Mouse (Mus musculus) kidney, embryonic 16.5 days (tissue): ENCODE measurements around the gene Hoxd9. TPM values are rescaled to one million over a fixed set of nuclear protein-coding genes. Genes with fewer than 3 reads are reported as not detected.

ENCODE experiments used
- ATAC-seq: fragments of 200-750 bp; cut with Nextera tagmentation; 2 replicates; pipeline ENCODE4 v1.8.0; 2017; ENCODE audit warnings: moderate TSS enrichment; ENCODE audit not compliant: low FRiP score, low TSS enrichment
- H3K27ac ChIP-seq: fragments of 300-500 bp; sonication (generic); 2 replicates; pipeline ENCODE4 v1.5.1; 2014; ENCODE audit warnings: low read length
- H3K27me3 ChIP-seq: fragments of 300-500 bp; sonication (generic); 2 replicates; pipeline ENCODE4 v1.6.1; 2014; ENCODE audit warnings: low read length, control low read depth, mixed read lengths; ENCODE audit not compliant: insufficient read depth
- H3K36me3 ChIP-seq: fragments of 300-500 bp; sonication (generic); 2 replicates; pipeline ENCODE4 v1.6.1; 2014; ENCODE audit warnings: low read length, control low read depth, mixed read lengths; ENCODE audit not compliant: insufficient read depth
- H3K4me1 ChIP-seq: fragments of 300-500 bp; sonication (generic); 2 replicates; pipeline ENCODE4 v1.6.1; 2014; ENCODE audit warnings: low read length, control low read depth, mixed read lengths; ENCODE audit not compliant: insufficient read depth
- H3K4me2 ChIP-seq: fragments of 300-500 bp; sonication (generic); replicated peaks from 2 replicates; pipeline ENCODE4 v1.6.1; 2014; ENCODE audit warnings: low read depth, low read length
- H3K4me3 ChIP-seq: fragments of 300-500 bp; sonication (generic); 2 replicates; pipeline ENCODE4 v1.5.1; 2014; ENCODE audit warnings: mild to moderate bottlenecking, low read length
- H3K9ac ChIP-seq: fragments of 300-500 bp; sonication (generic); replicated peaks from 2 replicates; pipeline ENCODE4 v1.6.1; 2014; ENCODE audit warnings: low read length
- H3K9me3 ChIP-seq: fragments of 300-500 bp; sonication (generic); 2 replicates; pipeline ENCODE4 v1.6.1; 2016; ENCODE audit warnings: low read length, control low read depth
- WGBS: fragments of 180-500 bp; shearing (Covaris S2); extraction: QIAGEN DNeasy Blood & Tissue Kit; methylation state at CpG from one replicate; pipeline ENCODE4 v1.1.7; 2014; 5-methylcytosine and 5-hydroxymethylcytosine counted together
- polyA plus RNA-seq: library from polyadenylated mRNA; unstranded; fragments of >200 nt; fragmentation: Nextera tagmentation; extraction: Ambion mirVana; gene quantifications from 2 replicates; pipeline ENCODE4 v1.2.1, GENCODE M21; 2015

Gene Hoxd9
- polyA plus RNA-seq, 1 experiment from 2014 or later = 38.4 TPM

DNA sequence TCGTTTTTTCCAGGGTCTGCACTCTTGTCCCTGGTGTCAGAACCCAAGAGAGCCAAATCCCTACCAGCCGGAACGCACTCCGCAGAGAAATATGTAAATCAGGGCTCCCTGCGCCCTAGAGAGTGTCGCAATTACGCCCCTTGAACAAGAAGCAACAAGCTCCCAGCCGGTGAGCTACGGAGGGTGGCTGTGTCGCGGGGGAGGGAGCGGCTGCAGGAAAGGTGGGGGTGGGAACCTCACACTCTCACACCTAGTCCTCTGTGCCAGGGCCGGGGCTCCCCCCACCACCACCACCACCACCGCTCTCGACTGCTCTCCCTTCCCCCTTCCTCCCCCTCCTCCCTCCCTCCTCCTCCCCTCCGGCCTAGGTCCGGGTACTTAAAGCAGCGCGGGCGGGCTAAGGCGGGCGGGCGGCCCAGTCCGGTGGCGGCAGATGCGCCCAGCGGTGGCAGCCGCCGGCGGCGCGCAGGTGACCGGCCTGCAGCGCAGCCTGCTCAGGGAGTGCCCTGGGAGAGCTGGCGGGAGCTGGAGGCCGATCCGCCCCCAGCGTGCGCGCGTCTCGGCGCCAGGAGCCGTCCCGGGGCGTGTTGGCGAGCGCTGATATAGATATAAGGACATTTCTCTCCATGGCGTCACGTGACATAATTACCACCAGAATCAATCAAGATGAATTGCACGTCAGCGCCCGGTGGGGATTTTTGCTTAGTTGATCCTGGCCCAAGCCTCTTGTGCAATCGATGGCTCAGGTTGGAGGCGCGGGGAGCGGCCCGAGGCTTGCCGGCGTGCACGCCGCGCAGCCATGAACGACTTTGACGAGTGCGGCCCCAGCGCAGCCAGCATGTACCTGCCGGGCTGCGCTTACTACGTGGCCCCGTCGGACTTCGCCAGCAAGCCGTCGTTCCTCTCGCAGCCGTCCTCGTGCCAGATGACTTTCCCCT is 15.7 kb upstream of the Hoxd9 start:
- ATAC-seq = peak; percentile 63
- peaks cover 21% of the 10 kb centered on the region for H3K4me1 ChIP-seq
- H3K27ac ChIP-seq = peak overlapping the region; percentile 92

DNA sequence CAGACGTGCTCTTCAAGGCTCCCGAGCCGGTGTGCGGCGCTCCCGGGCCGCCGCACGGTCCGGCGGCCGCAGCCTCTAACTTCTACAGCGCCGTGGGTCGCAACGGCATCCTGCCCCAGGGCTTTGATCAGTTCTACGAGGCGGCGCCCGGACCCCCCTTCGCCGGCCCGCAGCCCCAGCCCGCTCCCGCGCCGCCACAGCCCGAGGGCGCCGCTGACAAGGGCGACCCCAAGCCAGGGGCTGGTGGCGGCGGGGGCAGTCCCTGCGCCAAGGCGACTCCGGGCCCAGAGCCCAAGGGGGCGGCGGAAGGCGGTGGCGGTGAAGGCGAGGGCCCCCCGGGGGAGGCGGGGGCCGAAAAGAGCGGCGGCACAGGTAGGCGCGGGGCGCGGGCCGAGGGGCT is 14.7 kb upstream of the Hoxd9 start:
- no peak for ATAC-seq
- H3K4me1 ChIP-seq = peaks cover 12% of the 10 kb centered on the region
- H3K4me3 ChIP-seq = peak overlapping the region; percentile 63
- peak overlapping the region; percentile 61 for H3K4me2 ChIP-seq
- H3K27me3 ChIP-seq = peaks cover 9% of the 10 kb centered on the region; the same call in 1 of the 2 replicates
- H3K9me3 ChIP-seq = no peaks in the 10 kb centered on the region
- peak overlapping the region; percentile 92 for H3K27ac ChIP-seq
- peak overlapping the region; percentile 89 for H3K9ac ChIP-seq
- no peaks in the 10 kb centered on the region for H3K36me3 ChIP-seq
- under 1% methylated on average over 45 of the region's 51 CpGs for WGBS

More for the DNA sequence above, 15.7 kb upstream of the Hoxd9 start:
- Histone ChIP-seq H3K27me3 (peaks cover 10% of the 10 kb centered on the region; the same call in 1 of the 2 replicates), H3K9me3 (no peaks in the 10 kb centered on the region), H3K4me3 (peak overlapping the region; percentile 63), H3K9ac (peak overlapping the region; percentile 89), H3K4me2 (peak overlapping the region; percentile 61), H3K36me3 (no peaks in the 10 kb centered on the region)
- 0% methylated on average over 74 of the region's 78 CpGs for WGBS

DNA sequence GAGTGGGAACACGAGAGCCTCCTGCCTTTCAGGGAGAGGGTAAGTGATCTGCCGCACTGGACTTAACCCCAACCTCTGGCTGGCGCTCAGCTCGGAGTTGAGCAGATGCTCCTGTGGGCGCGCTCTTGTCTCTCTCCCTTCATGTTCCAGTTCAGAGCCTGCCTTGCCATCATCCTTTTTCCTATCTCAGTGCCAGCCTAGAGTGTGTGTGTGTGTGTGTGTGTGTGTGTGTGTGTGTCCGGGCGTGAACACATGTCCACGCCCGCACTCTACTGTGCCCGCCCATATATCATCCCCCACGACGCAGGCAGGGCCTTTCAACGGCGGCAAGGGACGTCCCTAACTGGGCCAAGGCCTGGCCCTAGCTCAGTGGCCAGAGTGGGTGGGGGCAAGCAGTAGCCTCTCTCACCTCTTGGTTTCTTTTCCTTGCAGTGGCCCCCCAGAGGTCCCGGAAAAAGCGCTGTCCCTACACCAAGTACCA is 14.0 kb upstream of the Hoxd9 start:
- peak overlapping the region; percentile 63 for H3K4me3 ChIP-seq
- H3K9me3 ChIP-seq = no peaks in the 10 kb centered on the region
- peaks cover 12% of the 10 kb centered on the region for H3K27me3 ChIP-seq
- H3K36me3 ChIP-seq = no peaks in the 10 kb centered on the region
- peaks cover 9% of the 10 kb centered on the region; the same call in 1 of the 2 replicates for H3K4me1 ChIP-seq
- peak; percentile 40 for ATAC-seq
- peak overlapping the region; percentile 89 for H3K9ac ChIP-seq
- peak overlapping the region; percentile 61 for H3K4me2 ChIP-seq
- peak overlapping the region; percentile 92 for H3K27ac ChIP-seq
- under 1% methylated on average over 18 of the region's 18 CpGs for WGBS

DNA sequence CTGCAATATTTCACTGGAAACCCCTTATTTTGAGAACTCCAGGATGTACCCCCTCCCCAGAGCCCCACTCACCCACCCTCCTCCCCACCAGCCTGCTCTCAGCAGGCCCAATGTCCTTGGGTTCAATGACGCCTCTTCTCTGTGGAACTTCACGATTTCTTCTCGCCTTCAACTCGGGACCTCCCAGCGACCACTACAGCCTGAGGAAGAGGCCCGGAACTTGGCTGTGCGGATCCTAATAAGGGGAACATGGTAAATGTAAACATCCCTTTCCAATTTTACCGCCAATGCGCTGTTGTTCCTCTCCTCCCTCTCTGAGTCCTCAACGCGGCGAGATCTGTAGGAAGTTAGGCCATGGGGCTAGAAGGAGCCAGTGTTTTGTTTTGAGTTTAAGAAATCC is 13.4 kb upstream of the Hoxd9 start:
- Histone ChIP-seq H3K9me3 (no peaks in the 10 kb centered on the region), H3K4me1 (0 out of 2 replicates have a peak, but pooled peaks cover 3% of the 10 kb centered on the region), H3K27ac (peak overlapping the region; percentile 92), H3K27me3 (peaks cover 12% of the 10 kb centered on the region), H3K4me3 (peak overlapping the region; percentile 63), H3K36me3 (no peaks in the 10 kb centered on the region), H3K4me2 (peak overlapping the region; percentile 61), H3K9ac (peak overlapping the region; percentile 89)
- WGBS = 5% methylated on average over 12 of the region's 12 CpGs
- ATAC-seq = no peak

DNA sequence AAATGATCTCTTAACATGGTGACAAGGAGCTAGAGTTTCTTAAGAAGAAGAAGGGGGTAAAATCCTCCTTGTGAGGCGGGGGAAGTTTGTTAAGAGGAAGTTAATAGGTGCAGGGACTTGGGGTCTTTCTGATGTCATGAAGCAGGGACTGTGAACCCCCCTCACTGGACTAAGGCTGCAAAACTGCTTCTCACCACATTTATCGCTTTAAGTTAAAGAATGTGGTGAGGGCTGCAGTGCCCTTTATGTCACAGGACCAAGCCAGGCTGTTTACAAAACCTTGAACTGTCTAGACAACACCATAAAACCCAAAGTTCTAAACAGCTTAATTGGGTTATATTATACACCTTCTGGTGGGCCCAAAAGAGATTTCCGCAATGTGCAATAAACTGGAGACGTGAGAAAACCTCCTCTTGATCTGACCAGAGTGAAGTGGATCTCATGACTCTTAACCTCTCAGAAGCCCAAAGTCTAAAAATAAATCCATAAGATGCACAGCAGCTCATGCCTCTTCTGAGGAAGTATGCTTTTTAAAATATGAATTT is 12.4 kb upstream of the Hoxd9 start:
- H3K36me3 ChIP-seq = no peaks in the 10 kb centered on the region
- H3K4me3 ChIP-seq = peak overlapping the region; percentile 63
- WGBS = 19% methylated on average over 4 of the region's 4 CpGs
- 0 out of 2 replicates have a peak, but pooled peaks cover 3% of the 10 kb centered on the region for H3K4me1 ChIP-seq
- no peaks in the 10 kb centered on the region for H3K9me3 ChIP-seq
- H3K27me3 ChIP-seq = peaks cover 9% of the 10 kb centered on the region
- peak overlapping the region; percentile 61 for H3K4me2 ChIP-seq
- no peak for ATAC-seq
- H3K9ac ChIP-seq = peak overlapping the region; percentile 55
- H3K27ac ChIP-seq = peak overlapping the region; percentile 41

DNA sequence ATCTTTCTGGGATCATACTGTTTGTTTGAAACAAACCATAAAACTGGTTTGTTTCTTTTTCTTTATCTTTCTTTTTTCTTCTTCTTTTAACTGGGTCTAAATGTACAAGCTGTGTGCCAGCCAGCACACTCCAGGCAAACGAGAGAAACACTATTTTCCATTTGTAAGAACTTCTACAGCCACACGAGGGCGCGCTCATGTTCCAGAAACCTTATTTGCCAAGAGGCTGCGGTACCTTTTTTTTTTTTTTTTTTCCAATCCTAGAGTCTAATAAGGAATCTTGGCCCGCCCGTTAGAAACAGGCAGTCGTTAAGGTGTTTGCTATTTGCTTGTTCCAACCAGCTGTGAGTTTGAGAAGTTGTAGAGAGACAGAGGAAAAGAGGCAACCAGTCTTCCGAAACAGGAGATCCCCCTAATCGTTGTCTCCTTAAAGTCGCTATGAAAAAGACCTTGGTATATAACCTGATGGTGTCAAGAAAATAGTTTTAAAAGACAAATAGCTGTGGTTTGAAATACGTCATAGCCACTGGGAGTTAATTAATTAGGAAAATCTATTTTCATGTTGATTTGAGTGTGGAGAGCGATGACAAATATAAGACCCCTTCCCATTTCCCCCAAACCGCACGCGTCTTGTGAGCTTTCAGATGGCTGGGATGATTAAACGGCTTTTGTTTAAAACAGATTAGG is 11.1 kb upstream of the Hoxd9 start:
- peaks cover 3% of the 10 kb centered on the region; the same call in 1 of the 2 replicates for H3K27me3 ChIP-seq
- no peaks in the 10 kb centered on the region for H3K36me3 ChIP-seq
- ATAC-seq = no peak
- H3K27ac ChIP-seq = peak overlapping the region; percentile 87
- H3K9me3 ChIP-seq = no peaks in the 10 kb centered on the region
- H3K4me1 ChIP-seq = peaks cover 7% of the 10 kb centered on the region; the same call in 1 of the 2 replicates
- H3K4me3 ChIP-seq = peak overlapping the region; percentile 64
- WGBS = 2% methylated on average over 17 of the region's 17 CpGs
- peak overlapping the region; percentile 80 for H3K9ac ChIP-seq
- H3K4me2 ChIP-seq = peak overlapping the region; percentile 59

DNA sequence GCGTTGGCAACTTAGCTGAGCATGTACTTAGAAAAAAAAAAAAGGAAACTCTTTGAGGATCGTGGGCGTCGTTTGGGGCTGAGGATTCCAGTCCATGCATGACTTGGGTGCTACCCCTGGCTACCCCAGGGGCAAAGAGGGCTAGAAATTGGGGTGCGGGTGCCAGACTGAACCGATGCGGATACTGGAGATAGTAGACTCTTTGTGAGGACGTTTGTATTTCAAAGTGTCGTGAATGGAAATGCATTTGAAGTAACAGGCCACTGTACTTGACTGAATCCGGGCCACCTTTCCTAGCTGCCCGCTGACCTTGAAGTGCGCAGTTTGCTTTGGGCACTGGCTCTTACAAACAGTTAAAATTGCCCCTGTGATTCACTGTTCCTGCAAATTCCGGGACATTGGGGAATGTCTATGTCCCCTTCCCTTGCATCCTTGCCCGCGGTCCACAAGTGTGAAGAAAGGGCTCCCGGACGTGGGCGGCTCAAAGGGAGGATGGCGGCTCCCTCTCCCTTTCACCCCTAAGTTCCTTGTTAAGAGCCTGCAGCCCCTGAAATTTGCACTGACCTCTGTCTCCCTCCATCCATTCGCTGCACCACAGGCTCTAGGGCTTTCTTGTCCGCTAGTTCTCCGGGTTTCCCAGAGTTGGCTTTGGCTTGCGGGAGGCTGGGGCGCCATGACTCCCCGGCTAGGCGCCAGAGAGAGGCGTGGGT is 10.4 kb upstream of the Hoxd9 start:
- Histone ChIP-seq H3K9ac (peak overlapping the region; percentile 80), H3K27me3 (peaks cover 3% of the 10 kb centered on the region; the same call in 1 of the 2 replicates), H3K27ac (peak overlapping the region; percentile 87), H3K4me3 (peak overlapping the region; percentile 64), H3K4me1 (peaks cover 8% of the 10 kb centered on the region; the same call in 1 of the 2 replicates), H3K9me3 (no peaks in the 10 kb centered on the region), H3K36me3 (no peaks in the 10 kb centered on the region; the same call in 1 of the 2 replicates), H3K4me2 (peak overlapping the region; percentile 59)
- 2% methylated on average over 27 of the region's 27 CpGs for WGBS
- ATAC-seq = no peak

DNA sequence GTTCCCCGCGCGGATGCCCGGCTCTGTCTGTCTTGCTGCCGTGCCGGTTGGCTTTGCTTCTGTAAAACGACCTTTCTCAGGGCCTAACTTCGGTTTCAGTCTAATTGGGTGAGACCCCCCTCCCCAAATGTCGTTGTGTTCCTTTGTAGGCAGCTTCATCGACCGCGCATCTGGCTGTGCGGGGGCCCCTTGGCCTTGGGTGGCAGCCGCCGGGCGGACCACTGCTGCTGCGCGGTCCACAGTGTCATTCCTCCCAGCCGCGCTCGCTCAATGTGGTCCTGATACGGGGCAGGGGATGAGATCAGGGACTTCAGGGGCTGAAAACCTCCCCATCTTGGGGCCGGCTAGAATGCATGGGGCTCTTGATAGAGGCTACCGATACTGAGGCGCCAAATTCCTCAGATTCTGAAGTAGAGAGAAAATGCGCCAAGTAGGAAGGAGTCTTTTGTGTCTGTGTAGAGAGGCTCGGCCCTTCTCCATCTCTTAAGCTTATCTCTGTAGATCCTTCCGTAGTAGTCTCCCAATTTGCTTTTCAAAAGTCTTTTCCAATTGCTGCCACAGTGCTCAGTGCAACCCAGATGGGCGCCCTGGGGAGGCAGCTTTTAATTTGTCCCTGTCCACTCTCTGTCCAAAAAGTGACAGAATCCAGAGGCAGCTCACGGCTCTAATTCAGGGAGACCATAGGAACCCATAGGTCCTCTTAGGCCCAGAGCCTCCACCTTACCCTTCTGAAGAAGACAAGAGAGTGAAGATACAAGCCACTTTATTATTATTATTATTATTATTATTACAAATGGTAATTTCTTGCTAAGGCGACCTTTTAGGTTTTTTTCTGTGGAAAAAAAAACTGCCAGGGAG is 9.6 kb upstream of the Hoxd9 start:
- Histone ChIP-seq H3K4me1 (peaks cover 11% of the 10 kb centered on the region; the same call in 1 of the 2 replicates), H3K27me3 (peaks cover 3% of the 10 kb centered on the region; the same call in 1 of the 2 replicates), H3K4me2 (peak overlapping the region; percentile 59), H3K36me3 (no peaks in the 10 kb centered on the region; the same call in 1 of the 2 replicates), H3K4me3 (peak overlapping the region; percentile 64), H3K9me3 (no peaks in the 10 kb centered on the region), H3K27ac (peak overlapping the region; percentile 87), H3K9ac (peak overlapping the region; percentile 80)
- WGBS = 3% methylated on average over 31 of the region's 31 CpGs
- ATAC-seq = no peak
